Mouse (Mus musculus): ENCODE measurements around the gene Slc9a9.

- no peak for TF ChIP-seq POLR2A (IDR thresholded peaks at IDR 0.05; ENCODE audit: extremely low read depth, insufficient read depth, low read length)
- TF ChIP-seq CTCF (IDR thresholded peaks at IDR 0.05; ENCODE audit: extremely low read depth, insufficient read depth, low read length) = no peak
These were observed 442.0 kb downstream of the Slc9a9 start for GRCm38 (mm10) chr9:95111732-95112131.
